17 mouse cellular contexts compared by ENCODE assay signal in the genomic region with DNA sequence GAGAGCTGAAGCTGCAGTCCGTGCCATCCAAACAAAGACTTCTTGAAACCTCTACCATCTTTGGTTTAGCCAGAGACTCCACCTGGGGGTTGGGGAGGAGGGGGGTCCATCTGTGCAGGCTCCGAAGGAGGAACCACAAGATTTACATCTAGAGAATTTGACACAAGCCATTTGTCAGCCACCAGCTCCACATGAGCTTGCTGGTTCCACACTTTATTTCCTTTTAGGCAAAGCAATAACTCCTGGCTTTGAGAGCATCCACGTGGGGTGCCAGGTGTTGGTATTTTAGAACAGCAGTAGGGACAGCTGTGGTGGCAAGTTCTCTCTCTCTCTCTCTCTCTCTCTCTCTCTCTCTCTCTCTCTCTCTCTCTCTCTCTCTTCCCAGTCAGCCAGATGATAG.
DNase-seq lines count a peak whose midpoint lies in the region; ATAC-seq lines count a peak whose summit lies in the region.
"Had no signal": no experiment of that assay in that cellular context is flagged by ENCODE, and none has a peak within 500 bp of the region (broad histone marks: within the 10 kb centered on the region; RNA-seq: fewer than 3 reads in every experiment).

No protein-coding gene starts in this region.

- H3K36me3 ChIP-seq in hindbrain, embryonic 12.5 days = no peaks in the 10 kb centered on the region
- no peaks in the 10 kb centered on the region for H3K36me3 ChIP-seq in hindbrain, embryonic 11.5 days (ENCODE audit: control insufficient read depth, insufficient read depth, low read length)
- H3K36me3 ChIP-seq: forebrain, embryonic 12.5 days; heart, embryonic 13.5 days; limb, embryonic 13.5 days had no signal

- H3K27me3 ChIP-seq in hindbrain, embryonic 12.5 days = no peaks in the 10 kb centered on the region
- no peaks in the 10 kb centered on the region for H3K27me3 ChIP-seq in hindbrain, embryonic 11.5 days (ENCODE audit: control insufficient read depth, insufficient read depth, low read length)
- H3K27me3 ChIP-seq: forebrain, embryonic 12.5 days; heart, embryonic 13.5 days; limb, embryonic 13.5 days had no signal

- WGBS in hindbrain, embryonic 12.5 days = 36% methylated on average over 3 of the region's 3 CpGs
- WGBS in hindbrain, embryonic 11.5 days = 47% methylated on average over 3 of the region's 3 CpGs

- no peak overlapping the region for H3K4me2 ChIP-seq in hindbrain, embryonic 12.5 days (replicated peaks)
- H3K4me2 ChIP-seq in hindbrain, embryonic 11.5 days (replicated peaks; ENCODE audit: low read depth, low read length) = no peak overlapping the region
- H3K4me2 ChIP-seq: forebrain, embryonic 12.5 days; heart, embryonic 13.5 days; limb, embryonic 13.5 days had no signal

- no peak overlapping the region for H3K9ac ChIP-seq in hindbrain, embryonic 12.5 days
- H3K9ac ChIP-seq in hindbrain, embryonic 11.5 days (ENCODE audit: low read depth, low read length) = no peak overlapping the region
- H3K9ac ChIP-seq: forebrain, embryonic 12.5 days; heart, embryonic 13.5 days; limb, embryonic 13.5 days; liver, embryonic 14.5 days had no signal

- peak overlapping the region; percentile 35; the same call in 1 of the 2 replicates for H3K27ac ChIP-seq in hindbrain, embryonic 12.5 days
- H3K27ac ChIP-seq in hindbrain, embryonic 11.5 days (ENCODE audit: low read depth, low read length) = no peak overlapping the region
- H3K27ac ChIP-seq: forebrain, embryonic 12.5 days; heart, embryonic 13.5 days; limb, embryonic 13.5 days; liver, embryonic 14.5 days had no signal

- peaks cover 17% of the 10 kb centered on the region for H3K4me1 ChIP-seq in hindbrain, embryonic 12.5 days
- H3K4me1 ChIP-seq in hindbrain, embryonic 11.5 days (replicated peaks; ENCODE audit: control insufficient read depth, insufficient read depth, low read length) = peaks cover 6% of the 10 kb centered on the region; the same call in 1 of the 2 replicates
- H3K4me1 ChIP-seq: heart, embryonic 13.5 days had no signal

- H3K9me3 ChIP-seq in hindbrain, embryonic 12.5 days (replicated peaks) = no peaks in the 10 kb centered on the region
- H3K9me3 ChIP-seq in hindbrain, embryonic 11.5 days (ENCODE audit: control insufficient read depth, low read length) = no peaks in the 10 kb centered on the region
- H3K9me3 ChIP-seq: forebrain, embryonic 12.5 days; heart, embryonic 13.5 days; limb, embryonic 13.5 days had no signal

- no peak for DNase-seq in hindbrain, embryonic 11.5 days (ENCODE audit: low spot score)
- peak; percentile 42 for DNase-seq in retina, embryonic 14.5 days (ENCODE audit: low spot score)
- DNase-seq in retina, postnatal 1 day = no peak
- peak; percentile 71 for DNase-seq in forelimb bud, embryonic 11.5 days (ENCODE audit: low read depth, low spot score)
- DNase-seq in kidney, adult 18-20 months = no peak
- no peak for DNase-seq in Muller cell, postnatal 12 days (ENCODE audit: inconsistent ontology term)
- DNase-seq: cerebellum, adult 18-20 months; heart, postnatal 4 days; kidney, adult 2 months; kidney, postnatal 14 days; layer of hippocampus, adult 9-11 months had no signal

- H3K4me3 ChIP-seq in hindbrain, embryonic 12.5 days = no peak overlapping the region
- no peak overlapping the region for H3K4me3 ChIP-seq in hindbrain, embryonic 11.5 days (ENCODE audit: low read depth, low read length)
- H3K4me3 ChIP-seq: forebrain, embryonic 12.5 days; heart, embryonic 13.5 days; limb, embryonic 13.5 days had no signal

- no peak for ATAC-seq in hindbrain, embryonic 12.5 days (ENCODE audit: low FRiP score)
- ATAC-seq in hindbrain, embryonic 11.5 days (ENCODE audit: low FRiP score) = no peak
- ATAC-seq: lung, postnatal 0 days had no signal

Comparison
In these comparisons a context has a peak if more than half of its experiments do, and no peak if none do; other contexts are left out.
1. DNase-seq: peak in retina, embryonic 14.5 days (single experiment) and forelimb bud, embryonic 11.5 days (single experiment); none in hindbrain, embryonic 11.5 days (single experiment), retina, postnatal 1 day (single experiment), kidney, adult 18-20 months (single experiment) and Muller cell, postnatal 12 days (single experiment).